Comparison of ENCODE assay signal across 9 mouse cellular contexts in the genomic region with DNA sequence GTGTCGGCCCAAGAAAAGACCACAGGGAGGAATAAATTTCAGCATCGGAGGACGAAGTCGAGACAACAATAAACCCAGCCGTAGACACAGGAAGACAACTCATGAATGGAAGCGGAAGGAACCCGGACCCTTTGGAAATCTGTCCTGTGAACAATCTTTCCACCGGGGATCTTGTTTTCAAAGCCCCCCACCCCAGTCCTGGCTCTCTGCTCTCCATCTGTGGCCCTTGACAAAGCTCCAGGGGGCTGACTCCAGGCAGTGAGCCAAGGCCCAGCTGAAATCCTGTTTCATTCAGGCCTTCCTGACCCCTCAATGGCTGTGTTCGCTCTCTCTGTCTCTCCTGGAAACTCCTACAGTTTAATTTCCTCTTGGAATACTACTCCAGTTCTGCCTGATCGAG.
DNase-seq lines count a peak whose midpoint lies in the region; ATAC-seq lines count a peak whose summit lies in the region.
"Had no signal": no experiment of that assay in that cellular context is flagged by ENCODE, and none has a peak within 500 bp of the region (broad histone marks: within the 10 kb centered on the region; RNA-seq: fewer than 3 reads in every experiment).

No protein-coding gene starts in this region.

- H3K27me3 ChIP-seq in hindbrain, embryonic 10.5 days (ENCODE audit: insufficient read depth, poor library complexity, severe bottlenecking): no peaks in the 10 kb centered on the region
- no peaks in the 10 kb centered on the region for H3K27me3 ChIP-seq in hindbrain, embryonic 11.5 days (ENCODE audit: control insufficient read depth, insufficient read depth, low read length)
- no peaks in the 10 kb centered on the region for H3K27me3 ChIP-seq in neural tube, embryonic 12.5 days (replicated peaks)
- no peaks in the 10 kb centered on the region for H3K27me3 ChIP-seq in stomach, embryonic 16.5 days (ENCODE audit: control insufficient read depth, insufficient read depth, low read length)

- no peak overlapping the region for H3K9ac ChIP-seq in hindbrain, embryonic 11.5 days (ENCODE audit: low read depth, low read length)
- no peak overlapping the region for H3K9ac ChIP-seq in neural tube, embryonic 12.5 days
- H3K9ac ChIP-seq in stomach, embryonic 16.5 days (ENCODE audit: low read length): no peak overlapping the region

- intact Hi-C loops in heart, postnatal 36 days (cut with DNase I): no loop called here

- DNase-seq in hindbrain, embryonic 10.5 days (ENCODE audit: low spot score): no peak
- DNase-seq in hindbrain, embryonic 11.5 days (ENCODE audit: low spot score): no peak
- DNase-seq in neural tube, embryonic 10.5 days (ENCODE audit: extremely low spot score, low spot score): no peak
- DNase-seq in heart, postnatal 36 days: peak; percentile 36 to 46
- no peak for DNase-seq in cerebellum, adult 9-10 months

- H3K9me3 ChIP-seq in hindbrain, embryonic 10.5 days: no peaks in the 10 kb centered on the region
- H3K9me3 ChIP-seq in hindbrain, embryonic 11.5 days (ENCODE audit: control insufficient read depth, low read length): no peaks in the 10 kb centered on the region
- no peaks in the 10 kb centered on the region for H3K9me3 ChIP-seq in neural tube, embryonic 12.5 days
- H3K9me3 ChIP-seq in stomach, embryonic 16.5 days (replicated peaks; ENCODE audit: control insufficient read depth, low read length): no peaks in the 10 kb centered on the region

- peaks cover 11% of the 10 kb centered on the region for H3K4me1 ChIP-seq in hindbrain, embryonic 10.5 days (replicated peaks)
- no peaks in the 10 kb centered on the region for H3K4me1 ChIP-seq in hindbrain, embryonic 11.5 days (replicated peaks; ENCODE audit: control insufficient read depth, insufficient read depth, low read length)
- 0 out of 2 replicates have a peak, but pooled peaks cover 6% of the 10 kb centered on the region for H3K4me1 ChIP-seq in neural tube, embryonic 12.5 days
- H3K4me1 ChIP-seq in stomach, embryonic 16.5 days (ENCODE audit: control insufficient read depth, insufficient read depth, low read length): 0 out of 2 replicates have a peak, but pooled peaks cover 3% of the 10 kb centered on the region

- H3K27ac ChIP-seq in hindbrain, embryonic 10.5 days: 0 out of 2 replicates have a peak overlapping the region, but pooled peaks have one; percentile 6
- H3K27ac ChIP-seq in hindbrain, embryonic 11.5 days (ENCODE audit: low read depth, low read length): no peak overlapping the region
- no peak overlapping the region for H3K27ac ChIP-seq in neural tube, embryonic 12.5 days
- H3K27ac ChIP-seq in stomach, embryonic 16.5 days (ENCODE audit: low read length): peak overlapping the region; percentile 38; the same call in 1 of the 2 replicates

- peaks cover 13% of the 10 kb centered on the region; the same call in 1 of the 2 replicates for H3K36me3 ChIP-seq in hindbrain, embryonic 10.5 days
- H3K36me3 ChIP-seq in hindbrain, embryonic 11.5 days (ENCODE audit: control insufficient read depth, insufficient read depth, low read length): no peaks in the 10 kb centered on the region
- H3K36me3 ChIP-seq in neural tube, embryonic 12.5 days: no peaks in the 10 kb centered on the region
- H3K36me3 ChIP-seq in stomach, embryonic 16.5 days (ENCODE audit: control insufficient read depth, insufficient read depth, low read length): peaks cover 7% of the 10 kb centered on the region; the same call in 1 of the 2 replicates

- no peak overlapping the region for H3K4me2 ChIP-seq in hindbrain, embryonic 11.5 days (replicated peaks; ENCODE audit: low read depth, low read length)
- 0 out of 2 replicates have a peak overlapping the region, but pooled peaks have one; percentile 9 for H3K4me2 ChIP-seq in neural tube, embryonic 12.5 days (replicated peaks)
- no peak overlapping the region for H3K4me2 ChIP-seq in stomach, embryonic 16.5 days (ENCODE audit: low read depth, low read length)

- H3K4me3 ChIP-seq in hindbrain, embryonic 10.5 days: no peak overlapping the region
- no peak overlapping the region for H3K4me3 ChIP-seq in hindbrain, embryonic 11.5 days (ENCODE audit: low read depth, low read length)
- no peak overlapping the region for H3K4me3 ChIP-seq in neural tube, embryonic 12.5 days
- no peak overlapping the region for H3K4me3 ChIP-seq in stomach, embryonic 16.5 days (replicated peaks; ENCODE audit: low read length)
- H3K4me3 ChIP-seq: erythroblast, embryonic 14.5 days had no signal

- WGBS in hindbrain, embryonic 10.5 days: 62% methylated on average over 10 of the region's 10 CpGs
- 57% methylated on average over 10 of the region's 10 CpGs for WGBS in hindbrain, embryonic 11.5 days
- 45% methylated on average over 10 of the region's 10 CpGs for WGBS in neural tube, embryonic 12.5 days
- 60% methylated on average over 10 of the region's 10 CpGs for WGBS in stomach, embryonic 16.5 days

- no peak for ATAC-seq in hindbrain, embryonic 11.5 days (ENCODE audit: low FRiP score)
- no peak for ATAC-seq in neural tube, embryonic 12.5 days (ENCODE audit: low FRiP score, low read depth)
- no peak for ATAC-seq in stomach, embryonic 16.5 days (ENCODE audit: insufficient read depth, low FRiP score)
- no peak for ATAC-seq in erythroid progenitor cell, adult 5-6 weeks (replicated peaks; ENCODE audit: low FRiP score, poor library complexity, severe bottlenecking)

Comparison
In these comparisons a context has a peak if more than half of its experiments do, and no peak if none do; other contexts are left out.
1. H3K27ac ChIP-seq: peak in hindbrain, embryonic 10.5 days (single experiment) and stomach, embryonic 16.5 days (single experiment); none in hindbrain, embryonic 11.5 days (single experiment) and neural tube, embryonic 12.5 days (single experiment).
2. DNase-seq: peak in heart, postnatal 36 days (2 of 2); none in hindbrain, embryonic 10.5 days (single experiment), hindbrain, embryonic 11.5 days (single experiment), neural tube, embryonic 10.5 days (single experiment) and cerebellum, adult 9-10 months (single experiment).